Mouse (Mus musculus) adrenal gland, adult (tissue): ENCODE data around the gene Paf1.

Experiments
- DNase-seq, 2 experiments: peaks; one replicate each; pipeline ENCODE4 v3.0.0; 2022 to 2023; ENCODE audit warnings: low spot score in 1 of 2; ENCODE audit not compliant: inconsistent age in 2 of 2

Gene Paf1

DNA sequence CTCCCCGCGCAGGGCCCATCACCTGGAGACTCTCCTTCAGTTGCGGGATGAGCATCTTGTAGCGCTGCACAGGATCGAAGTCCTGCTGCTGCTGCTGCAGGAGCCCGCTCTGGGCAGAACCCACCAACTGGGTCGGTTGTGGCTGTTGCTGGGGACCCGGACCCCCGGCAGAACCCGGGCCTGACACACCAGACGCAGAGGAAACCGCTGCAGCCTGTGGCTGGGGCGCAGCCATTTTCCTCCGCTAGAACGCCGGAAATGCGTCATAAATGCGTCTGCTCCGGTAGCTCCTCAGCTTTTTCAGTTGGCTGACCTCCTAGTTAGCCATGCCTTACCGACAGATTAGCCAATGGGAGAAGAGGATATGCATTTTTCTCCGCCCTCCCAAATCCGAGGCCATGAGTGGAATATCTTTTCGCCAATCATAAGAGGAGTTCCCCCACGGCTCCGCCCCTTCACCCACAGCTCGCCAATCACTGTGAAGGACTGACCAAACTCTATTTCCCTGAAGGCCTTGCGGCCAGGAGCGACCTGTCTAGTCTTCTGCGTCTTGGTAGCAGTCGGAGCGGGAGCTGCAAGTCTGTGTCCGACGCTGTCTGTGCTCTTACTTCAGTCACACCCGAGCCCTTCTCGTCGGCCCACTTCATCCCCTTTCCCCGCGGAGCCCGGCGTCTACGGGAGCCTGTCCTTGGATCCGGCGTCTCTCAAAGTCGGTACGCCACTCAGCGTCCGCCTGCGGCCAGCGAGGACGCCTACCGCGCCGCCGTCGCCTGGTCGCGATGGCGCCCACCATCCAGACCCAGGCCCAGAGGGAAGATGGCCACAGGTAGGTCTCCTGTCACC, at the start of gene Paf1, which contains the start of gene Med29:
Gene Paf1, plus strand, starts transcription at position 523 of the 843 bp plus-strand sequence.
Gene Med29, minus strand, starts transcription at position 280 of the 843 bp plus-strand sequence.
- DNase-seq: peak; percentile 98 to 99

DNA sequence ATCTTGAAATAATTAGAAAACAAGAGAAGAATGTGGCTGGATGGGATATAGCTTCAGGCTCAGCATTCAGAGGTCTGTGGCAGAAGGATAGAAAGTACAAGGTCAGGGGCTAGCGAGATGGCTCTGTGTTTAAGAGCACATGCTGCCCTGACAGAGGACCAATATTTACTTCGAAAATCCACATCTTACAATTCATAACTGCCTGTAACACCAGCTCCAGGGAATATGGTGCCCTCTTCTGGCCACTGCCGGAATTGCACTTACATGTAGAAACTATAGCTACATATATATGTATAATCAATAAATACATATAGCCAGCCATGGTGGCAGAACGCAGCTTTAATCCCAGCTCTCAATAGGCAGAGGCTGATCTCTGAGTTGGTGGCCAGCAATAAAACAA, 48.1 kb upstream of the Paf1 start:
- DNase-seq: peak; percentile 52 to 83

DNA sequence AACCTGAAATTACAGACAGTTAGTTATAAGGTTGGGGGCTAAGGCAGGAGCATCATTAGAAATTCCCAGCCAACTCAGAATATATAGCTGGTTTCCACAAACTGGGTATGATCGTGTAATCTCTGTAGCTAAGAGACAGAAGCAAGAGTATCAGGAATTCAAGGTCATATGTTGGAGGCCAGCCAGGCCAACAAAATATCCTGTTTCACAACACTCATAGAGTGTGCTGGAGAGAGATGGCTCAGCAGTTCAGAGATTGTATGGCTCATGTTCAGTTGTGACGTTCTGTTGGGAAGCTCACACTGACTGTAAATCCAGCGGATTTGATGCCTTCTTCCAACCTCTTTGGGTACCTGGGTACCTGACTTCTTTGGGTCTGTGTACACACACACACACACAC, 45.0 kb upstream of the Paf1 start:
- DNase-seq: peak; percentile 83 to 92

DNA sequence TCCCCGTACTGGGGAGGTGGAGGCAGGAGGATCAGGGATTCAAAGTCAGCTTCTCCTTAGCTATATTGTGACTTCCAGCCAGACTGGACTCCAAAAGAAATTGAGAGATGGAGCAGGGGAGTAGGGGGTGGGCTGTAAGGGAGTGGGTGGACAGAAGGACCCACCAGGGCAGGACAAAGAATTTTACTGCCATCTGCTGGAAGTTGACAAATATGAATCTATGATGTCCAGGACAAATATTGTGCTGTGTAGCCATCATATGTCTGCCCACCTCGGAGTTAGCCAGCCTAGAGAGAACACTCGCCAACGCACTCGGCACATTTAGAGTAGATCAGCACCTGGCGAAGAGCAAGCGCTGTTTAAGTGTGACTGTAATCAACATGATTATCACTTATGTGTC, 44.1 kb upstream of the Paf1 start:
- peak in 1 of 2 experiments; percentile 47 for DNase-seq

DNA sequence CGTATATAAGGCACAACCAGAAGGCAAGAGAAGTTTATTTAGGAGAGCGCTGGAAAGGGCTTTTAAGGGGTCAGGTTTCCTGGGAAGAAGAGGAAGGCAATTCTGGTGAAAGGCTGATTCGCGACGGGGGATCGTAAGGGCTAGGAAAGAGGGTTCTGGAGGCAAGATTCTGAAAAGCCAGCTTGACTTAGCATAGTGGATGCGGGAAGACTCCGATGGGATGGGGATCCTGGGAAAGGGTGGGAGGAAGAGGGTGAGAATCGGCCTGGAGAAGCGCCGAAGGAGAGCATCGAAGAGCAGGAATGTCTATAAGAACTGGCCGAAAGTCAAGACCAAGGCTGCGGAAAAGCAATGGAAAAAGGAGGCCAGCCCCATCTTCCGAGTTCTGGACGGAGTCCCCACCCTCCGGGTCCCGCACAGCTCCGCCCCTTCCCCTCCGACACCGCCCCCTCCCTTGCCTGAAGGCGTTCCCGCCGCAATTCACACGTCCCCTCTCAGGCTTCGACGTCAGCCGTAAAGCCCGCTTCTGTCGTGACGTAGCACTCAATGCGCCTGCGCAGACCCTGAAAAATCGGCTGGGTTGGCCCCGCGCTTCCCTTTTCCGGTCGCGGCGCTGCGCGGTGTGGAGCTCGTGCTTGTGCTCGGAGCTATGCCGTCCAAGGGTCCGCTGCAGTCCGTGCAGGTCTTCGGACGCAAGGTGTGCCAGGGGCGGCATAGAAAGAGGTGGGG, 42.4 kb upstream of the Paf1 start, which contains the start of gene Rps16:
Gene Rps16, plus strand, starts transcription at position 498 of the 729 bp plus-strand sequence.
- peak; percentile 98 to 99 for DNase-seq

DNA sequence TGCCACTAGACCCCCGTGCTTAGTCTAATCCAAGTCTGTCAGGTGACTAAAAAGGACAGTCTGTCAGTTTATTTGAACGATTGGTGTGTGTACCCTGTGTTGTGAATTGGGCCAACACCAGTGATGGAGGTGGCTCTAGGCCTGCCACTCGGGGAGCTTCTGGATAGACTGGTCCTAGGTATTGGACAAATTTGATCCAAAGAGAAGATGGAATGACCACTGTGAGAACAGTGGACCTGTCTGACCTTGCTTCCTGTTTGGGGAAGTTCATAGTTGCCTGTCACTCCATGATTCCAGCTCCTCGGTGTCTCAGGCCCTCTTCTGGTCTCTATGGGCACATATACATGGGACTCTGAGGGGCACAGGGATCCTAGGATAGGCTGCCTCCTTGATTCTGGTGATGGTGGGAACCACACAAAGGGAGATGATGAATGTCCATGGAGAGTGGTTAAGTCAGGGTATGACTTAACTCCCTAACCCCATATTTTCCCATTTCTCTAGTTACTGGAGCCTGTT, 41.0 kb upstream of the Paf1 start:
- DNase-seq: no peak

DNA sequence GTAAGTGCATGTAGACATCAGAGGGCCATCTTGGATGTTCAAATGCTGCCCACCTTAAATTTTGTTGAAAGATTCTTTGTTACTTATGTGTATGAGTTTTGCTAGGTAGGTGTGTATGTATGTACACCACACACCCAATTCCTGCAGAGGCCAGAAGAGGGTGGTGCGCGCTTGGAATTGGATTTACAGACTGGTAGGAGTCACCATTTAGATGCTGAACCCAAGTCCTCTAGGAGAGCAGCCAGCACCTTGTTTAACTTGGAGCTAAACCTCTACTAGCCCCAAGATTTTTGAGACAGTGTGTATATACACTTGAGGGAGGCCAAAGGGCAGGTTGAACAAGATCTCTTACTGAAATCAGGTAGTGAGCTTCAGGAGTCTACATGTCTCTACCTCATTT, 39.5 kb upstream of the Paf1 start:
- DNase-seq: no peak

DNA sequence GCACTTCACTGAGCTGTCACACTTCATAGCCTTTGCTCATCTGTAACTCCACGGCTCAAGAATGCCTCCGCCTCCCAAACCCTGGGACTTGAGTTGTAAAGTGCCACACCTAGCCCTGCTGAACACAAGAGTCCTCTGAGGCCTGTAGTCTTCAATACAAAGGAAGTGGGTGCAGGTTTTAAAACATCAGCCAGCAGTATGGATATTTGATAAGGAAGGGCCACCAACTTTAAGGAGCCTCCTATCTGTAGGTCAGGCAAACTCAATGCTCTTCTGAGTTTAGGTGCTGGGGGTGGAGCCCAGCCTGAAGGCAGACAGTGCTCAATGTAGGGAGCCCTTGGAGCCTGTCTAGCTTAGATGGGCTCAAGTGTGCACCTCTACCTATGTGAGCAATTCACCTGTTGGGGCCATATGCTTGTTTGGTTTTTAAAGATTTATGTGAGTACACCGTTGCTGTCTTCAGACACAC, 38.6 kb upstream of the Paf1 start:
- no peak for DNase-seq

DNA sequence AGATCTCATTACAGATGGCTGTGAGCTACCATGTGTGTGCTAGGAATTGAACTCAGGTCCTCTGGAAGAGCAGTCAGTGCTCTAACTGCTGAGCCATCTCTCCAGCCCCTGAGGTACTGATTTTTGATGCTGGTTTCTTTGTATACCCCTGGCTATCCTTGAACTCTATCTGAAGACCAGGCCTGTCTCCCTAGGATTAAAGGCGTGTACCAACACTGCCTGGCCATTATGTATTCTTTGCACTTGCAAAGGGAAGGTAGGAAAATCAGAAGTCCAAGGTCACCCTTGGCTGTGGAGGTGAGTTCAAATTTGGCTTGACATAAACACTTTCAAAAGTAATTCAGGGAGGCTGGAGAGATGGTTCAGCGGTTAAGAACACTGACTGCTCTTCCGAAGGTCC, 38.2 kb upstream of the Paf1 start:
- DNase-seq: no peak

DNA sequence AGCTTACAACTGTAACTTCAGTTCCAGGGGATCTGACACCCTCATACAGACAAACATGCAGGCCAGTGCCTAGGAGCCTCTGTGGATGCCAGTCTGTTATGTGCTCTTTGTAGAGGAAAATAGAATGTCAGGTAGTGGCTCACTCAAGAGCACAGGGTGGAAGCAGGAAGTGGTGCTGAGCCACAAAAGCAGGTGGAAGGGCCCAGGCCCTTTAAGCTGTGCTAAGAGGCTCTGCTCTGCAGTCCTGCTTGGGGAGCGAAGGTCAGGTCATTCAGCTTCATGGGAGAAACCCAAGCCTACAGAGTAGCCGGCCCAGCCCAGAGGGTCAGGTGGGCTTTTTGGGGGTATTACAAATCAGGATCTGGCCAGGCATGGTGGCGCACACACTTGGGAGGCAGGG, 37.5 kb upstream of the Paf1 start:
- no peak for DNase-seq

DNA sequence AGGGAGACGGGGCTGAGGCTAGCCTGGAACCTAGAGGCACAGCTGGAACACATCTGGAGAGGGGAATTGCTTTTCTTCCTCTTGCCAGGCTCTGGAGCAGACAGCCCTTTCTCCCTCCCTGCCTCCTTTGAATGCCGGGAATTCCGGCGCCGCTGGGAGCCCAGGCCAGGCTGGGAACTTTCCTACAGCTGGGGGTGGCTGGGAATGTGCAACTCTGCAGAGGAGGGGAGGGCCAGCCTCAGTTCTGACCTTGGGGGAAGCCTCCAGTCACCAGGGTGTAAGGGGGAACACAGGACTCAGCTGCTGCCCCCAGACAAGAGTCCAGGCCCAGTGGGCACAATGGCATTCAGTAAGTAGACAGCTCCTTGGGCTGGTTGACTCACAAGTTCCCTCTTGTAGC, 35.8 kb upstream of the Paf1 start:
- peak; percentile 52 to 64 for DNase-seq

DNA sequence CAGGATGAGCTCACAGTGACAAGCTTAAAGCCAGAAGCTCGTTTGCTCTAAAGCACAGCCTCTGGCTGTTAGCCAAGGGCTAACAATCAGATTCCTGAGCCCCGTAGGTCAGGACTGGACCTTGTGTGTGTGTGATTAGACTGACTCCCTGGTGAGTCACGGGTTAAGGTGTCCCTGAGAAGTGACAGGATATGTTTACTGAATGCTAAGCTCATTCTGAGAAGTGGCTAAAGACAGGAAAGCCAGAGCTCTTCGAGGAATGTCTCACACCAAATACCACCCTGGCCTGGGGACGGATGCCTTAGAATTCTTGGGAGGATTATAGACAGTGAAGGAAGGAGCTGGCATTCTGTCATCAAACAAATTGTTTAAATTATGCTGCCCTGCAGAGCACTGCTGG, 34.8 kb upstream of the Paf1 start:
- peak; percentile 63 to 83 for DNase-seq

DNA sequence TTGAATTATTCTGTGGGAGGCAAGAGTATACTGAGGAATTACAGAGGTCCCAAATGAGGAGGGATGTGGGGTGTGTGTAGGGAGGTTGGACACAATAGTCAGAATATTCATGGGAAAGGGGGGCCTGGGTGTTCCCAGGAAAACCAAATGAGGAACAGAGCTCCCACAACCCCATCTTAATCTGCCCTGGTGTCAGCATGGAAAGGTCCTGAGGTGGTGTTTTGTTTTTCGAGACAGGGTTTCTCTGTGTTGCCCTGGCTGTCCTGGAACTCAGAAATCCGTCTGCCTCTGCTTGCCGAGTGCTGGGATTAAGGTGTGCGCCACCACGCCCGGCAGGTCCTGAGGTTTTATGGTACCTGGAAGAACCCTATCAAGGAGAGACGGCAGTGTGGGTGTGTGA, 34.3 kb upstream of the Paf1 start:
- no peak for DNase-seq

DNA sequence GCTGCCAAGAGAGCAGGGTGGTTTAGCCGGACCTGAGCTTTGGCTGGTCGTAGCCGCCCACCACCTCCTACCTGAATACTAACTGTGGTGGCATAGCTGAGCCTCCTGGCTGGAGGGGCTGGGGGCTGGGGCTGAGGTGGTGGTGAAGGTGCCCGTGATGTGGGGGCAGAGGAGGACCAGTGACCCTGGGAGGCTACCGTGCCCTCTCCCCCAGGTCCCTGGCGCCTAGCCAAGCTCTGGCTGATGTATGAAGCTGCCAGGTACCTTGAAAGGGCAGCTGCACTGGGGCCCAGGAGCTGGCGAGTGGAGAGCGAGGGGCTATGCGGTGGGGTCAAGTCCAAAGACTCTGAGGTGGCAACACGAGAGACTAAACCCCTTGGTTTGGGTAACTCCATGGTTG, 32.9 kb upstream of the Paf1 start:
- no peak for DNase-seq

DNA sequence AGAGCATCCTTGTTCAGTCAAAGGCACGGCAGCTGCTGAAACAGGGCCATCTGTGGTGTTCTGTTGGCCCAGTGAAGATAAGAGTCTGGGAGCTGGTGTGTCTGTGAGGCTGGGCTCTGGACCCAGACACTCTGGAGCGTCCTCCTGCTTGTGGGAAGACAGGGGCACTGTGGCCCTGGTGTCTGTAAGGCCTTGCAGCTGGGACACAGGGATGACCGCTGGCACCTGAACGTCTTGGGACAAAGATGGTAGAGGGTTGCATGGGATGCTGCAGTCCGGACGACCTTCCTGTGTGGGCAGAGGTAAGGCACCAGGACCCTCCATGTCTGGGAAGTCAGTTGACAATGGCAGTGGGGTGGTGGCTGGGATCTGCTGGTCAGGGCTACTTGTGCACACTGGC, 32.5 kb upstream of the Paf1 start:
- no peak for DNase-seq

DNA sequence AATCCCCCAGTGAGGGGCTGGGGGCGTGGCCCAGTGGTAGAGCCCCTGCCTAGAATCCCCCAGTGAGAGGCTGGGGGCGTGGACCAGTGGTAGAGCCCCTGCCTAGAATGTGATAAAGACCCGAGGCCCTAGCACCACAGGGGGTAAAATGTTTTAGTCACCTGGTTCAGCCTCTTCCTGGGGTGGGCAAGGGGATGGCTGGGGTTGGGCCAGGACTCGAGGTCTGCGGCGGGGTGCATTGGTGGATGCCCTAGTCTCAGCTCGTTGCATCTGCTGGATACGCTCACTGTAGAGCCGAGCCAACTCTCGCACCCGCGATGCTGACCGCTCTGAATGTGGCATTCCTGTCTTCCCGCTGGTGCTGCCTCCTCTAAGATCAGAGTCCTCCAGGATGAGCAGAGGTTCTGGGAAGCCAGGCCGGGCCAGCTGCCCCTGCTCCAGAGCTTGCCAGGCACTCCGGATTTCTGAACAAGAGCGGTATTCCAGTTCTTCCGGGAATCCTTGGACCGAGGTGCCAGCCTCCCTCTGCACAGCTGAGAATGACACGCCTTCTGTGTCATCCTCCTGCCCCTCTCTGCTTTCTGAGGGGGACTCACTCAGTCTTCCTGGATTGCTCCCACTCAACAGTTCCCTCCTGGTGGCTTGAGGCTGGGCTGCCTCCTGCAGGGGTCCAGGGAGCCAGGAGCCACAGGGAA, 31.0 kb upstream of the Paf1 start:
- DNase-seq: no peak

DNA sequence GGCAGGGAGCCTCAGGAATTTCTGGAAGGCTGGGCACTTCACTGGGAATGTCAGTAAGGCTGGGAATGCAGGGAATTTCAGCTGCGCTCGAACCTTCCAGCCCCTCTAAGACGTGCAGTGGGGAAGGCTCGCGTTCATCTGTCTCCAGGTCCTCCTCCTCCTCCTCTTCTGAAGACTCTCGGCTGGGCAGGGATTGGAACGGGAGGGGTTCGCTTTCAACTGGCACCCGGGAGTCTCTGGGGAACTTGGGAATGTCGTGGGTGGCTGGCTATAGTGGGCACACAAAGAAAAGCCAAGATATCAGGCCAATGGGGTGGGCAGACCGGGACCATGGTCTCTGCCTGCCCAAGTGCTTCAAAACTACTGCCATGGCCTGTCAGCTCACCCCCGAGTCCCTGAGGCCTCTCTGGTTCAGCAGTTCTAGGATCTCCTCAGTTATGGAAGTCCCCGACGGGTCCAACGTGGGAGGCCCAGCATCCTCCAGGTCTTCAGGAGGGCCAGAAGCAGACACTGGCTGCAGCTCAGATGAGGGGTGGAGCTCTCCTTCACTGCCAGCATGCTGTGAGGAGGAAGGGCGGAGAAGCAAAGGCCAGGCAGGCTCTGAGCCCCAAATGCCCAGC, 30.2 kb upstream of the Paf1 start:
- no peak for DNase-seq

DNA sequence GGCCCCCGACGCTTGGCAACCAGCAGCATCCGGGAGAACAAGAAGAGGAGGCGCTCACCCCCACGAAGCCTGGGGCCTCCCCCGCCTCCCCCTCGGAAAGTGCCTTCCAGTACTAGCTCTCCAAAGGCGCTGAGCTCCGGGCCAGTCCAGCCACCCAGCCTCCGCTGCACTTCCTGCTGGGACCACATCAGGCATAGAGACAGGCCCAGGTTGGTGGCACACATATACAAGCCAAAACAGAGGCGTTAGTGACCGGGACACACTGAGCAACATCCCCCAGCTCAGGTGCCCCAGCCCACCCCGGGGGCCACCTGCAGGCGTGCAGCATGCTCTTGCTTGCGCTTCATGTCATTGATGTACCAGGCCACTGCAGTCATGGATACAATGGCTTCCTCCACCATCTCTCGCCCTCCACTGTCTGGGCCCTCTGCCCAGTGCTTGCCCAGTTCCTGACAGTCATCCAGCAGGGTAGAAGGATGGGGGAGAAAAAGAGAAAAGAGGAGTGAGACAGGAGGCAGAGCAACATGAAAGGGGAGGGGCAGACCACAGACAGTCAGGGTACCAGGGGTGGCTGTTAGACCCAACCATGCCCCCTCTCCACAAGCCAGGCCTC, 25.0 kb upstream of the Paf1 start:
- no peak for DNase-seq

DNA sequence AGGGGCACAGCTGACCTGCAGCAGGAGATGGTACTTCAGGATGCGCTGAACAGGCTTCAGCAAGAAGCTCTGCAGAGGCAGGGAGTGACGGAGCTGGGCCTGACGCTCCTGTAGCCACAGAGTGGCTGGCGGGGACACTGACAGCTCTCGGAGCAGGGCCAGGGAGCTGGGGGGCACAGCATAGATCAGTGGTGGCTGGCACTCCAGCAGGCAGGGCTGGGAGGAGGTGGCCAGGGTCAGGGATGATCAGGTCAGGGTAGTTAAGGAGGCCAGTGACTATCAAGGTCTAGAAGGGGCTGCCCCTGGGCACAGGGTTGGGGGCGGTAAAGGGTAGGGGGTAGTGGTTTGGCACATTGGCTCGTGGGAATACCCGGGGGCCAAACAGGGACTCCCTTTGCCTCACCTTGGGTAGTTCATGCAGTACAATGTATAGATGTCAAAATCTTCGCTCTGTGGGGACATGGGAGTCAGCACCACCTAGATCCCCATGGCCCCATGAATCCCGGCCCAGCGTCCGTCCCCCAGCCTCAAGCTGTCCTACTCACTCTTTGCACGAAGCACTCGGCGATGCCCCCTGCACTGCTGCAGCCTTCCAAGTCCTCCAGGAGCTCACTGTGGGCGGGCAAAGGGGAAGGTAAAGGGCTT, 24.4 kb upstream of the Paf1 start:
- DNase-seq: no peak

DNA sequence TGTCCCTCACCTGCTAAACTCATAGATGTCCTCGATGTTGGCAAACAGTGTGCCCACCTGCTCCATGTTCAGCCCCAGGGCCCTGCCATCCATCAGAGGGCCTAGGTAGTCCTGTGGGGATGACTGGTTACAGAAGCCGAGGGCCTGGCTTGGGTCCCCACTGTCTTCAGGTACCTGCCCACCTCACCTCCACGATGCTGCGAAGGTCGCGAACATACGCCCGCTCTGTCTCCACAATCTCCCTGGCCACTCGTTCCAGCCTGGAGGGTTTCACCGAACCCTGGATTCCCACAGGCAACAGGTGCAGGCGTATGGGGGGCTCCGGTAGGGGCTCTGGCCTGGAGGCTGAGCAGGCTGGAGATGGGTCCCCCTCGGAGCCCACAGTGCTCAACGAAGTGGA, 22.7 kb upstream of the Paf1 start:
- DNase-seq: no peak
